Comparison of ENCODE assay signal across 19 mouse cellular contexts in the genomic region with DNA sequence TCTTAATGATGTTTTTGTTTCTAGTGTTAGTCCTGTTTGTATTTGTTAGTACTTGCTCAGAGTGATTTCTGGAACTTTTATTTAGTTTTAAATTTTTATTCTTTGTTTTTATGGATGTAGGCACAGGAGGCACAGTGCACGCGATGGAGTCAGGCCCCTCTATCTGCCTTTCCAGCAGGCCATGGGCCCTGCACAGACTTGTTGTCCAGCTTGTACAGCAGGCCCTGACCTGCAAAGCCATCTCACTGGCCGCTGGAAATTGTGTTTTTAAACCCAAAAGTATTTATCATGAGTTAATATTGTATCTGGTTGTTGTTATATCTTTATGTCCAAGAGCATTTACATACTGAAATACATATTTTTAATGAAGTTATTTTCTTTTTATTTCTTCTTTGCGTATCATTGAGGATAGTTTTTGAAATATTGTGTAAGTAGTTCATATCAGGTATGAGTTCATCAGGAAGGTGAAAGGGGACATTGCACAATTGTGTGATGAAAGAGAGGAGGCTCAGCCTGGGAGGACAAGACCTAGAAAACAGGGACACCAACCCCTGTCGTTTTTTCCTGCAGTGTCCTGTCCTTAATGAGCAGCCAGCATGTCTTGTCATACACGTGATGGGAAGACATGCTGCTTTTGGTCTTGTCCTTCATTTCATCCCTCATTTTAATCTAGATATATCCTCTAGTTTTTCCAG.
"Had no signal": no experiment of that assay in that cellular context is flagged by ENCODE, and none has a peak within 500 bp of the region (broad histone marks: within the 10 kb centered on the region; RNA-seq: fewer than 3 reads in every experiment).

No protein-coding gene starts in this region.

- ATAC-seq: intestine, postnatal 0 days; midbrain, embryonic 15.5 days had no signal

- H3K27ac ChIP-seq: kidney, postnatal 0 days; left cerebral cortex, adult 2 months; lung, embryonic 15.5 days; midbrain, embryonic 12.5 days; midbrain, embryonic 15.5 days; neural tube, embryonic 13.5 days; stomach, embryonic 15.5 days had no signal

- H3K4me2 ChIP-seq: lung, embryonic 15.5 days; midbrain, embryonic 12.5 days; midbrain, embryonic 15.5 days; neural tube, embryonic 13.5 days; stomach, embryonic 15.5 days had no signal

- DNase-seq: kidney, adult 2 months; kidney, postnatal 25 days; layer of hippocampus, postnatal 36 days; lung, adult 18-20 months; lung, postnatal 10 days; lung, postnatal 36 days; retina, postnatal 1 day; right cerebral cortex, postnatal 25 days; spleen, adult 18-20 months; thymus, postnatal 25 days had no signal

- H3K27me3 ChIP-seq: lung, embryonic 15.5 days; midbrain, embryonic 15.5 days; neural tube, embryonic 13.5 days; stomach, embryonic 15.5 days had no signal

- H3K9me3 ChIP-seq: lung, embryonic 15.5 days; midbrain, embryonic 12.5 days; midbrain, embryonic 15.5 days; neural tube, embryonic 13.5 days; stomach, embryonic 15.5 days had no signal

- H3K9ac ChIP-seq: lung, embryonic 15.5 days; midbrain, embryonic 12.5 days; midbrain, embryonic 15.5 days; neural tube, embryonic 13.5 days; stomach, embryonic 15.5 days had no signal

- H3K4me1 ChIP-seq: stomach, embryonic 15.5 days had no signal

- H3K4me3 ChIP-seq: left cerebral cortex, adult 2 months; lung, embryonic 15.5 days; midbrain, embryonic 12.5 days; midbrain, embryonic 15.5 days; myocyte; neural tube, embryonic 13.5 days; stomach, embryonic 15.5 days had no signal
